Mouse (Mus musculus) CD4-positive helper T cell, adult 2 months (primary cell): Measurements from ENCODE around the gene Kctd11.
A peak's percentile ranks its signal among the peaks of the same experiment; 100 is the strongest.

Experiments
- DNase-seq: peaks from one replicate; pipeline ENCODE4 v3.0.0-alpha.2; 2012; ENCODE audit warnings: low read depth, missing footprints, low spot score

The Kctd11 gene

GRCm38 (mm10) chr11:69849128-69849527 is 32.1 kb downstream of the Kctd11 start:
- no peak for DNase-seq

- DNase-seq = no peak
Observed at GRCm38 (mm10) chr11:69848021-69848420, 33.2 kb downstream of the Kctd11 start.

GRCm38 (mm10) chr11:69846738-69847688 is 34.2 kb downstream of the Kctd11 start:
- DNase-seq = peak; percentile 80

- peak; percentile 88 for DNase-seq
Observed at GRCm38 (mm10) chr11:69846198-69846680, 35.0 kb downstream of the Kctd11 start, which contains the start of gene Plscr3. Plscr3 (plus strand) TSS chr11:69846376.

- no peak for DNase-seq
Observed at GRCm38 (mm10) chr11:69838714-69839104, 42.5 kb downstream of the Kctd11 start.

- peak; percentile 96 for DNase-seq
Observed at GRCm38 (mm10) chr11:69837952-69838713, 43.1 kb downstream of the Kctd11 start, which contains the start of gene Tmem256. Tmem256 (plus strand) TSS chr11:69838514.

- peak; percentile 86 for DNase-seq
Observed at GRCm38 (mm10) chr11:69837604-69837951, 43.6 kb downstream of the Kctd11 start, which contains the start of gene Nlgn2. Nlgn2 (minus strand) TSS chr11:69837784.

GRCm38 (mm10) chr11:69836703-69837576 is 44.3 kb downstream of the Kctd11 start:
- DNase-seq = peak; percentile 44

- peak; percentile 38 for DNase-seq
Observed at GRCm38 (mm10) chr11:69835966-69836335, 45.3 kb downstream of the Kctd11 start.

- no peak for DNase-seq
Observed at GRCm38 (mm10) chr11:69835326-69835965, 45.8 kb downstream of the Kctd11 start.

GRCm38 (mm10) chr11:69834001-69834549 is 47.1 kb downstream of the Kctd11 start:
- DNase-seq = peak; percentile 71

GRCm38 (mm10) chr11:69833554-69833953 is 47.7 kb downstream of the Kctd11 start:
- no peak for DNase-seq

- no peak for DNase-seq
Observed at GRCm38 (mm10) chr11:69828832-69829231, 52.4 kb downstream of the Kctd11 start.
